Mouse (Mus musculus): ENCODE measurements around the gene Kcnj14. TPM values are rescaled to one million over a fixed set of nuclear protein-coding genes. Genes with fewer than 3 reads are reported as not detected.
A peak's percentile ranks its signal among the peaks of the same experiment; 100 is the strongest.

The Kcnj14 gene
- polyA plus RNA-seq (2012; rRNA removed), result 0.36 and 1.3 TPM in 2 replicates

DNA sequence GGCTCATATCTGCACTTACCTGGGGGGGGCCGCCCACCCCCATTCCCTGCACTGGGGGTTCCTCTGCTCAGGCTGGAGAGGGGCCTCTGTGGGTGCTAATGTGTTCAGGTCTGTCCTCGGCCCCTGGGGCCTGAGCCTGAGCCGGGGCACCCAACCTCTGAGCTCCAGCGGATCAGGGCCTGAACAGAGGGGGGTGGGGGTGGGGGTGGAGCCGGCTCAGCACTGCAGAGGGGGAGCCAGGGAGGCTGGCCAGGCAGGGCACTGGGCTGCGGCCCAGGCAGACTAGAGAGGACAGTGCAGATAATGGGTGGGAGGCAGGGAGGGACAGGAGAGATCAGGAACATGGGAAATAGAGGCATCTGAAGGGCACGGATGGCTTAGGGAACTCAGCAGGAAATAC lies at the start of gene Kcnj14:
TSS of gene Kcnj14 (minus strand) at position 185 of the 400 bp plus-strand sequence.
- Histone ChIP-seq H3K27me3 (ENCODE audit: control insufficient read depth, insufficient read depth, low read length) (no peaks in the 10 kb centered on the region), H3K4me3 (ENCODE audit: control insufficient read depth, insufficient read depth, low read length) (no peak within 1 kb of the TSS), H3K36me3 (ENCODE audit: control insufficient read depth, insufficient read depth, low read length) (peaks cover 13% of the 10 kb centered on the region), H3K27ac (ENCODE audit: control insufficient read depth, insufficient read depth, low read length) (no peak within 1 kb of the TSS), H3K4me1 (replicated peaks; ENCODE audit: control insufficient read depth, insufficient read depth, low read length) (no peaks in the 10 kb centered on the region)
- WGBS, result 90% methylated on average over 7 of the region's 7 CpGs
- no peak for DNase-seq
- no peak for TF ChIP-seq POLR2A (IDR thresholded peaks at IDR 0.05; ENCODE audit: control insufficient read depth, extremely low read depth, insufficient read depth, low read length, poor library complexity)

GRCm38 (mm10) chr7:45873061-45873947 lies 48.7 kb upstream of the Kcnj14 start:
- peaks cover 14% of the 10 kb centered on the region for H3K4me1 ChIP-seq (replicated peaks; ENCODE audit: control insufficient read depth, insufficient read depth, low read length)

GRCm38 (mm10) chr7:45872624-45873023 lies 48.0 kb upstream of the Kcnj14 start, which contains the start of gene Kdelr1:
TSS of gene Kdelr1 (plus strand) at chr7:45872772.
- peaks cover 14% of the 10 kb centered on the region for H3K4me1 ChIP-seq (replicated peaks; ENCODE audit: control insufficient read depth, insufficient read depth, low read length)
- peak within 1 kb of the TSS; percentile 69 for H3K4me3 ChIP-seq (ENCODE audit: control insufficient read depth, insufficient read depth, low read length)
- WGBS, result under 1% methylated on average over 18 of the region's 18 CpGs
- TF ChIP-seq CTCF (IDR thresholded peaks at IDR 0.05; ENCODE audit: borderline replicate concordance, control insufficient read depth, extremely low read depth, insufficient read depth, low read length, poor library complexity), result peak; percentile 87
- 0 out of 2 replicates have a peak, but pooled peaks have one; percentile 31 for TF ChIP-seq POLR2A (IDR thresholded peaks at IDR 0.05; ENCODE audit: control insufficient read depth, extremely low read depth, insufficient read depth, low read length, poor library complexity)
- peak; percentile 91 for DNase-seq
- H3K36me3 ChIP-seq (ENCODE audit: control insufficient read depth, insufficient read depth, low read length), result peaks cover 15% of the 10 kb centered on the region
- H3K27me3 ChIP-seq (ENCODE audit: control insufficient read depth, insufficient read depth, low read length), result peaks cover 10% of the 10 kb centered on the region; the same call in 1 of the 2 replicates
- peak within 1 kb of the TSS; percentile 11; the same call in 1 of the 2 replicates for H3K27ac ChIP-seq (ENCODE audit: control insufficient read depth, insufficient read depth, low read length)

More at GRCm38 (mm10) chr7:45873061-45873947, 48.7 kb upstream of the Kcnj14 start:
- TF ChIP-seq CTCF (IDR thresholded peaks at IDR 0.05; ENCODE audit: borderline replicate concordance, control insufficient read depth, extremely low read depth, insufficient read depth, low read length, poor library complexity) (peak; percentile 42; the same call in 1 of the 2 replicates), POLR2A (IDR thresholded peaks at IDR 0.05; ENCODE audit: control insufficient read depth, extremely low read depth, insufficient read depth, low read length, poor library complexity) (no peak)
- WGBS, result 3% methylated on average over 28 of the region's 28 CpGs
- H3K4me3 ChIP-seq (ENCODE audit: control insufficient read depth, insufficient read depth, low read length), result peak overlapping the region; percentile 69
- peaks cover 15% of the 10 kb centered on the region for H3K36me3 ChIP-seq (ENCODE audit: control insufficient read depth, insufficient read depth, low read length)
- H3K27ac ChIP-seq (ENCODE audit: control insufficient read depth, insufficient read depth, low read length), result peak overlapping the region; percentile 11; the same call in 1 of the 2 replicates
- peak; percentile 66 for DNase-seq
- peaks cover 10% of the 10 kb centered on the region; the same call in 1 of the 2 replicates for H3K27me3 ChIP-seq (ENCODE audit: control insufficient read depth, insufficient read depth, low read length)

- 0 out of 2 replicates have a peak, but pooled peaks have one; percentile 12 for TF ChIP-seq CTCF (IDR thresholded peaks at IDR 0.05; ENCODE audit: borderline replicate concordance, control insufficient read depth, extremely low read depth, insufficient read depth, low read length, poor library complexity)
- TF ChIP-seq POLR2A (IDR thresholded peaks at IDR 0.05; ENCODE audit: control insufficient read depth, extremely low read depth, insufficient read depth, low read length, poor library complexity), result no peak
- Histone ChIP-seq H3K36me3 (ENCODE audit: control insufficient read depth, insufficient read depth, low read length) (no peaks in the 10 kb centered on the region), H3K27me3 (ENCODE audit: control insufficient read depth, insufficient read depth, low read length) (peaks cover 10% of the 10 kb centered on the region; the same call in 1 of the 2 replicates), H3K4me1 (replicated peaks; ENCODE audit: control insufficient read depth, insufficient read depth, low read length) (peaks cover 27% of the 10 kb centered on the region), H3K27ac (ENCODE audit: control insufficient read depth, insufficient read depth, low read length) (no peak overlapping the region), H3K4me3 (ENCODE audit: control insufficient read depth, insufficient read depth, low read length) (no peak overlapping the region)
- WGBS, result 5% methylated on average over 30 of the region's 30 CpGs
- DNase-seq, result peak; percentile 13
Observed at GRCm38 (mm10) chr7:45870282-45871058, 45.9 kb upstream of the Kcnj14 start.

DNA sequence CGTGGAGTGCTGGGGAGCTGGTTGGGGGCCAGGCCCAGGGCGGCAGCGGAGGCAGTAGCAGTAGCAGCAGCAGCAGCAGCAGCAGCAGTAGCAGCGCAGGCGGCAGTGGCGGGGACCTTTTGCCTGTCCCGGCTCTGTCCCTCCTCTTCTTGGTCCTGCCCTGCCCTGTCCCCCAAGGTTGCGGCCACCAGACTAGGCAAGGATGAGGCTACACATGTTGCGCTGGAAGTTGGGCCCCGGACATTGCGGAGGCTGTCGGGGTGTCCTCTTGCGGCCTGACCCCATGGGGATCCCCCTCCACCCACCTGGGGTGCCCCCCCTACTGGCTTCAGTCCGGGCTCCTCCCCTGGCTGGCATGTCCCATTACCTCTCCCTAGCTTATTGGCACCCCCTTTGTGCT lies 45.2 kb upstream of the Kcnj14 start:
- Histone ChIP-seq H3K4me3 (ENCODE audit: control insufficient read depth, insufficient read depth, low read length) (no peak overlapping the region), H3K27ac (ENCODE audit: control insufficient read depth, insufficient read depth, low read length) (no peak overlapping the region), H3K36me3 (ENCODE audit: control insufficient read depth, insufficient read depth, low read length) (no peaks in the 10 kb centered on the region), H3K27me3 (ENCODE audit: control insufficient read depth, insufficient read depth, low read length) (peaks cover 10% of the 10 kb centered on the region; the same call in 1 of the 2 replicates), H3K4me1 (replicated peaks; ENCODE audit: control insufficient read depth, insufficient read depth, low read length) (peaks cover 23% of the 10 kb centered on the region)
- TF ChIP-seq POLR2A (IDR thresholded peaks at IDR 0.05; ENCODE audit: control insufficient read depth, extremely low read depth, insufficient read depth, low read length, poor library complexity) (no peak), CTCF (IDR thresholded peaks at IDR 0.05; ENCODE audit: borderline replicate concordance, control insufficient read depth, extremely low read depth, insufficient read depth, low read length, poor library complexity) (no peak)
- 15% methylated on average over 14 of the region's 14 CpGs for WGBS
- no peak for DNase-seq

DNA sequence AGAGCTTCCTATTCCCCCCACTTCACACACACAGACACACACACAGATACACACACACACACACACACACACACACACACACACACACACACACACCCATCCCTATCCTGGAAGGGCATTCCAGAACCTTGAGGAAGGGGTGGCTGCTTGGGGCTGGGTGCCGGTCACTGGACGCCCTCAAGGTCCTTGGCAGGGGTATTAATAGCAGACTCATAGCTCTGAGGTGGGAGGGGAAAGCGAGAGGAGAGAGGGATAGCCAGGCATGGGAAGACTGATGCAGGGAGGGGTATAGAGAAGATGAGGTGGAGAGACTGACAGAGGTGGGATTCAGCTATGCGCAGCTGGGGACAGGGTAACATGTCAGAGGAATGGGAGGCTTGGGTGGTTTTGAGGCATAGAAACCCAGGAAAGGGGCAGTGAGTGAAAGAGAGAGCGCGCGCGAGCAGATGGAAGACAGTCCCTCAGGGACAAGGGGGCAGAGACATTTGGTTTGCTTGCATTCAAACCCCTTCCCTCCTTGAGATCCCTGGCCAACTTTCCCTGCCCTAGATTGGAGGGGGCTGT lies 44.6 kb upstream of the Kcnj14 start:
- Histone ChIP-seq H3K36me3 (ENCODE audit: control insufficient read depth, insufficient read depth, low read length) (no peaks in the 10 kb centered on the region), H3K4me1 (replicated peaks; ENCODE audit: control insufficient read depth, insufficient read depth, low read length) (peaks cover 20% of the 10 kb centered on the region), H3K27me3 (ENCODE audit: control insufficient read depth, insufficient read depth, low read length) (peaks cover 10% of the 10 kb centered on the region; the same call in 1 of the 2 replicates), H3K27ac (ENCODE audit: control insufficient read depth, insufficient read depth, low read length) (no peak overlapping the region), H3K4me3 (ENCODE audit: control insufficient read depth, insufficient read depth, low read length) (no peak overlapping the region)
- DNase-seq, result no peak
- TF ChIP-seq POLR2A (IDR thresholded peaks at IDR 0.05; ENCODE audit: control insufficient read depth, extremely low read depth, insufficient read depth, low read length, poor library complexity) (no peak), CTCF (IDR thresholded peaks at IDR 0.05; ENCODE audit: borderline replicate concordance, control insufficient read depth, extremely low read depth, insufficient read depth, low read length, poor library complexity) (no peak)
- 79% methylated on average over 8 of the region's 8 CpGs for WGBS

All from thymus, adult 2 months (tissue).